Mouse (Mus musculus) lung, postnatal 0 days (tissue): ENCODE data around the gene Dcps. TPM values are rescaled to one million over a fixed set of nuclear protein-coding genes. Genes with fewer than 3 reads are reported as not detected.

Experiments used
- ATAC-seq: fragments of 200-750 bp; cut with Nextera tagmentation; 2 replicates; pipeline ENCODE4 v1.8.0; 2017; ENCODE audit warnings: moderate library complexity
- DNase-seq: peaks from one replicate; pipeline ENCODE4 v3.0.0-alpha.2; 2016; ENCODE audit warnings: low spot score
- H3K27ac ChIP-seq: fragments of 300-500 bp; sonication (generic); 2 replicates; pipeline ENCODE4 v1.5.1; 2014; ENCODE audit warnings: antibody characterized with exemption, mild to moderate bottlenecking, low read length, mixed read lengths
- H3K27me3 ChIP-seq: fragments of 300-500 bp; sonication (generic); replicated peaks from 2 replicates; pipeline ENCODE4 v1.6.1; 2014; ENCODE audit warnings: low read length, mixed read lengths; ENCODE audit not compliant: insufficient read depth
- H3K36me3 ChIP-seq: fragments of 300-500 bp; sonication (generic); 2 replicates; pipeline ENCODE4 v1.6.1; 2014; ENCODE audit warnings: low read length, mixed read lengths; ENCODE audit not compliant: insufficient read depth
- H3K4me1 ChIP-seq: fragments of 300-500 bp; sonication (generic); 2 replicates; pipeline ENCODE4 v1.6.1; 2014; ENCODE audit warnings: antibody characterized with exemption, low read depth, low read length, mixed read lengths; ENCODE audit not compliant: insufficient read depth
- H3K4me2 ChIP-seq: fragments of 300-500 bp; sonication (generic); replicated peaks from 2 replicates; pipeline ENCODE4 v1.6.1; 2014; ENCODE audit warnings: low read depth, mild to moderate bottlenecking, low read length, moderate library complexity, mixed read lengths
- H3K4me3 ChIP-seq: fragments of 300-500 bp; sonication (generic); 2 replicates; pipeline ENCODE4 v1.5.1; 2014; ENCODE audit warnings: low read depth, low read length
- H3K9ac ChIP-seq: fragments of 300-500 bp; sonication (generic); replicated peaks from 2 replicates; pipeline ENCODE4 v1.6.1; 2014; ENCODE audit warnings: low read depth, mild to moderate bottlenecking
- H3K9me3 ChIP-seq: fragments of 300-500 bp; sonication (generic); 2 replicates; pipeline ENCODE4 v1.6.1; 2016; ENCODE audit warnings: low read length, mixed read lengths
- CTCF ChIP-seq: IDR thresholded peaks from 2 replicates; pipeline ENCODE4 v1.5.1; 2016; ENCODE audit warnings: antibody characterized with exemption, mild to moderate bottlenecking
- EP300 ChIP-seq: IDR thresholded peaks from 2 replicates; pipeline ENCODE4 v1.6.1; 2016; ENCODE audit warnings: antibody characterized with exemption, mild to moderate bottlenecking, control low read depth
- WGBS: fragments of 180-500 bp; shearing (Covaris S2); extraction: QIAGEN DNeasy Blood & Tissue Kit; methylation state at CpG from one replicate; pipeline ENCODE4 v1.1.7; 2014; 5-methylcytosine and 5-hydroxymethylcytosine counted together
- polyA plus RNA-seq: library from polyadenylated mRNA; unstranded; fragments of >200 nt; fragmentation: Nextera tagmentation; extraction: Ambion mirVana; gene quantifications from 2 replicates; pipeline ENCODE4 v1.2.1, GENCODE M21; 2015

Dcps gene
- polyA plus RNA-seq, 1 experiment from 2014 or later, result 39.4 TPM

- Histone ChIP-seq H3K4me3 (no peak overlapping the region), H3K27me3 (no peaks in the 10 kb centered on the region), H3K27ac (no peak overlapping the region), H3K9ac (no peak overlapping the region), H3K36me3 (no peaks in the 10 kb centered on the region), H3K4me2 (no peak overlapping the region), H3K4me1 (peaks cover 9% of the 10 kb centered on the region; the same call in 1 of the 2 replicates), H3K9me3 (no peaks in the 10 kb centered on the region)
- WGBS, result 94% methylated on average over 3 of the region's 3 CpGs
- ATAC-seq (no peak), DNase-seq (no peak)
- TF ChIP-seq EP300 (no peak), CTCF (no peak)
These were observed 21.8 kb upstream of the Dcps start for GRCm38 (mm10) chr9:35197625-35198024.

DNA sequence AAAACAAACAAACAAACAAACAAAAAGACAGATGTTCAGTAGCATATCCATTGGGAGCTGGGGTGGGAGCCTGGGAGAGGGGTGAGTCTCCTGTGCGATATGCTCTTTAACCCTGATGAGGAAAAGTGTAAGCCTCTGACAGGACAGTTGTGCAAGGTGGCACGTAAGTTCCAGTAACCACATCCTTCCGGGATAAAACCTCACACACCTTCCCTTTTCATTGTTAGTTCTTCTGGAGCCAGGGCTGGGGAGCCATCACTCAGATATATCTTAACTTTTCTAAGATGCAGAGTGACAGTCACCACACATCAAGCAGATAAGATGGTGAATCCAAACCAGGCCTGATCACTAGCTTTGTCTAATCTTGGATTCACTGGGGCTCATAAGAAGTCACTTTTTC lies 18.2 kb upstream of the Dcps start:
- Histone ChIP-seq H3K27ac (no peak overlapping the region), H3K4me3 (no peak overlapping the region), H3K9ac (no peak overlapping the region), H3K9me3 (no peaks in the 10 kb centered on the region), H3K4me1 (no peaks in the 10 kb centered on the region), H3K36me3 (0 out of 2 replicates have a peak, but pooled peaks cover 6% of the 10 kb centered on the region), H3K4me2 (no peak overlapping the region), H3K27me3 (no peaks in the 10 kb centered on the region)
- 82% methylated on average over 3 of the region's 3 CpGs for WGBS
- TF ChIP-seq CTCF (no peak), EP300 (no peak)
- no peak for DNase-seq
- no peak for ATAC-seq

DNA sequence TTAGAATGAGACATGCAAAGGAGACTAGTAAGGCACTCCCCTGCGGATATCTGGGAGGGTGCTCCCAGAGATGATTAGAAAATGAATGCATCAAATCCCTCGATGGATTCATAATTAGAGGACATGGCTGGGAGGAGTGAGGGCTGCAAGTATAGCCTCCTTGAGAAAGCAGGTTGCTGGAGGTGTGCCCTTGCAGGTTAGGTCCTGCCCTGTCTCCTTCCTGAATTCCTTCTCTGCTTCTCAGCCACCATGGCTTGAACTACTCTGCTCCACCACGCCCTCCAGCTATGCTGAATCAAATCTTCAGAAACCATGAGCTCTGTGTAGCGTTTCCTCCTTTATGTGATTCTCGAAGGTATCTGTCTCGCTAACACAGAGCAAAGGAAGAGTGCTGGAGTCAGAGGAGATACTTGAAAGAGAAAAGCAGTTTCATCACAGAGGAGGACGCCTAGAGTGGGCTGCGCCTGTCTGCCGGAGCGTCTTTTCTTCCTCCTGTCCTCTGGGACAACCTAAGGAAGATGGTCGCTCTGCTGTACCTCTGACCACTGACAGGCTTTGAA lies 17.2 kb upstream of the Dcps start:
- H3K4me1 ChIP-seq, result no peaks in the 10 kb centered on the region
- ATAC-seq (no peak), DNase-seq (no peak)
- H3K4me2 ChIP-seq, result no peak overlapping the region
- no peaks in the 10 kb centered on the region for H3K9me3 ChIP-seq
- H3K27me3 ChIP-seq, result no peaks in the 10 kb centered on the region
- 90% methylated on average over 11 of the region's 11 CpGs for WGBS
- no peak overlapping the region for H3K27ac ChIP-seq
- 0 out of 2 replicates have a peak, but pooled peaks cover 6% of the 10 kb centered on the region for H3K36me3 ChIP-seq
- no peak overlapping the region for H3K9ac ChIP-seq
- TF ChIP-seq EP300 (no peak), CTCF (no peak)
- H3K4me3 ChIP-seq, result no peak overlapping the region

- Histone ChIP-seq H3K4me2 (no peak overlapping the region), H3K36me3 (0 out of 2 replicates have a peak, but pooled peaks cover 6% of the 10 kb centered on the region), H3K4me1 (no peaks in the 10 kb centered on the region), H3K27me3 (no peaks in the 10 kb centered on the region), H3K9ac (no peak overlapping the region), H3K9me3 (no peaks in the 10 kb centered on the region), H3K27ac (no peak overlapping the region), H3K4me3 (no peak overlapping the region)
- peak; percentile 55 for DNase-seq
- no peak for TF ChIP-seq EP300
- peak; percentile 35 for TF ChIP-seq CTCF
- ATAC-seq, result peak; percentile 62
- WGBS, result 55% methylated on average over 22 of the region's 22 CpGs
These were observed 12.8 kb upstream of the Dcps start for GRCm38 (mm10) chr9:35188700-35189099.

GRCm38 (mm10) chr9:35187351-35187903 lies 11.6 kb upstream of the Dcps start:
- H3K4me1 ChIP-seq, result no peaks in the 10 kb centered on the region
- no peak for TF ChIP-seq CTCF
- TF ChIP-seq EP300, result no peak
- H3K27ac ChIP-seq, result no peak overlapping the region
- ATAC-seq (peak; percentile 46; the same call in 1 of the 2 replicates), DNase-seq (peak; percentile 39)
- WGBS, result 80% methylated on average over 10 of the region's 10 CpGs
- no peak overlapping the region for H3K4me3 ChIP-seq
- H3K9me3 ChIP-seq, result no peaks in the 10 kb centered on the region
- H3K9ac ChIP-seq, result no peak overlapping the region
- H3K27me3 ChIP-seq, result no peaks in the 10 kb centered on the region
- 0 out of 2 replicates have a peak, but pooled peaks cover 6% of the 10 kb centered on the region for H3K36me3 ChIP-seq
- H3K4me2 ChIP-seq, result no peak overlapping the region

- Histone ChIP-seq H3K9ac (no peak overlapping the region), H3K4me1 (no peaks in the 10 kb centered on the region), H3K4me2 (no peak overlapping the region), H3K27me3 (no peaks in the 10 kb centered on the region), H3K4me3 (no peak overlapping the region), H3K27ac (no peak overlapping the region), H3K36me3 (0 out of 2 replicates have a peak, but pooled peaks cover 6% of the 10 kb centered on the region), H3K9me3 (no peaks in the 10 kb centered on the region)
- peak; percentile 30; the same call in 1 of the 2 replicates for ATAC-seq
- 48% methylated on average over 3 of the region's 4 CpGs for WGBS
- TF ChIP-seq CTCF (no peak), EP300 (no peak)
- DNase-seq, result peak; percentile 31
These were observed 10.6 kb upstream of the Dcps start for GRCm38 (mm10) chr9:35186430-35186829.
